Mouse (Mus musculus): Measurements from ENCODE around the gene Olfr432. TPM values are rescaled to one million over a fixed set of nuclear protein-coding genes. Genes with fewer than 3 reads are reported as not detected.

Gene Olfr432
- polyA plus RNA-seq, 1 experiment from 2014 or later, result not detected

- no peak for ATAC-seq (replicated peaks; ENCODE audit: insufficient number of reproducible peaks, insufficient read depth, low FRiP score, low read depth)
- Histone ChIP-seq H3K9ac (no peak overlapping the region), H3K4me2 (no peak overlapping the region), H3K4me1 (replicated peaks) (no peaks in the 10 kb centered on the region), H3K9me3 (replicated peaks) (no peaks in the 10 kb centered on the region), H3K27me3 (no peaks in the 10 kb centered on the region), H3K27ac (no peak overlapping the region), H3K4me3 (no peak overlapping the region), H3K36me3 (no peaks in the 10 kb centered on the region)
- 75% methylated on average over 4 of the region's 4 CpGs for WGBS
Observed at GRCm38 (mm10) chr1:174050532-174050931, 1.5 kb downstream of the Olfr432 start.

DNA sequence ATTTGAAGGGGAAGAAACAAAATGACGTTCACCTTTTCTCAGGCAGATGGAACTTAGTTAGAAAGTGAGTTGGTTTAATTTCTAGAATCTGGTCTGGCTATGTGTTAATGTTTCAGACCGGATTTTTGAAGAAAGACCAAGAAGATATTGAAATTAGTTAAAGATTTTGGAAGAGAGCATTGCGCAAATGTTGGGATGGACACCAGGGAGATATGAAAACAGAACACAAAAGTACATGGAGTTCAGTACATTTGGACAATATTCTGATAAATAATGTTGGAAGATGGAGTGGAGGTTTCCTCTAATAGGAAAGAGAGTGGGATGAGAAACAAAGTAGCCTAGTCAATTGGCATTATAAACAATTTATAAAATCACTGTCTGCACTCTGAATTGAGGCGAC is 2.5 kb downstream of the Olfr432 start:
- Histone ChIP-seq H3K4me1 (replicated peaks) (no peaks in the 10 kb centered on the region), H3K36me3 (no peaks in the 10 kb centered on the region), H3K27me3 (no peaks in the 10 kb centered on the region), H3K9ac (no peak overlapping the region), H3K27ac (no peak overlapping the region), H3K4me3 (no peak overlapping the region), H3K9me3 (replicated peaks) (no peaks in the 10 kb centered on the region), H3K4me2 (no peak overlapping the region)
- WGBS, result 79% methylated on average over 4 of the region's 4 CpGs
- ATAC-seq (replicated peaks; ENCODE audit: insufficient number of reproducible peaks, insufficient read depth, low FRiP score, low read depth), result no peak

DNA sequence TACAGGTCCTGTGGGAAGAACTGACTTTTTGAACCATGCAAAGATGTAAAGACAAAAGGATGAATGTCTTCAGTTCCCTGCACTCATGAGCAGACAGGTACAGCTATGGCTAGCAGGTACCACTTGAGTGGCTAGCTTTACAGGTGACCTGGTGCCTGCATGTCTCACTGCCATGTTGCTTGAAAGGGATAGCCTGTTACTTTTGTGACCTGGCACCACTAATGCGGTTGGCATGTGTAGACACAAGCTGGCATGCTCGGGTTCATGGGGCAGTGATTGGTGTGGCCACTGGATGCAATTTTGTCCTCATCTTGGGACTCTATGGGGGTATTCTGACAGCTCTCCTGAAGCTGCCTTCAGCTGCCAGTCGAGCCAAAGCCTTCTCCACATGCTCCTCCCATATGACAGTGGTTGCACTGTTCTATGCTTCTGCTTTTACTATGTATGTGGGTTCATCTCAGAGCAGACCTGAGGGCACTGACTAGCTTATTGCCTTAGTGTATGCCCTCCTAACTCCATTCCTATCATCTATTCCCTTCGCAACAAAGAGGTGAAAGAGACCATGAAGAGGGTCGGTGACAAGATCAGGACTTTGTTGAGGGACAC is 3.0 kb downstream of the Olfr432 start:
- H3K4me1 ChIP-seq (replicated peaks), result no peaks in the 10 kb centered on the region
- H3K27me3 ChIP-seq, result no peaks in the 10 kb centered on the region
- no peaks in the 10 kb centered on the region for H3K36me3 ChIP-seq
- no peak overlapping the region for H3K9ac ChIP-seq
- 76% methylated on average over 5 of the region's 5 CpGs for WGBS
- no peak overlapping the region for H3K4me2 ChIP-seq
- H3K4me3 ChIP-seq, result no peak overlapping the region
- ATAC-seq (replicated peaks; ENCODE audit: insufficient number of reproducible peaks, insufficient read depth, low FRiP score, low read depth), result no peak
- H3K27ac ChIP-seq, result no peak overlapping the region
- no peaks in the 10 kb centered on the region for H3K9me3 ChIP-seq (replicated peaks)

GRCm38 (mm10) chr1:174052981-174053380 is 4.0 kb downstream of the Olfr432 start:
- ATAC-seq (replicated peaks; ENCODE audit: insufficient number of reproducible peaks, insufficient read depth, low FRiP score, low read depth), result no peak
- 66% methylated on average over 3 of the region's 3 CpGs for WGBS
- Histone ChIP-seq H3K36me3 (no peaks in the 10 kb centered on the region), H3K9ac (no peak overlapping the region), H3K4me2 (no peak overlapping the region), H3K9me3 (replicated peaks) (no peaks in the 10 kb centered on the region), H3K27ac (no peak overlapping the region), H3K27me3 (no peaks in the 10 kb centered on the region), H3K4me1 (replicated peaks) (no peaks in the 10 kb centered on the region), H3K4me3 (no peak overlapping the region)

- no peaks in the 10 kb centered on the region for H3K36me3 ChIP-seq
- no peaks in the 10 kb centered on the region for H3K4me1 ChIP-seq (replicated peaks)
- no peak overlapping the region for H3K9ac ChIP-seq
- WGBS, result 76% methylated on average over 2 of the region's 2 CpGs
- H3K27ac ChIP-seq, result no peak overlapping the region
- H3K4me3 ChIP-seq, result no peak overlapping the region
- H3K27me3 ChIP-seq, result no peaks in the 10 kb centered on the region
- no peak overlapping the region for H3K4me2 ChIP-seq
- no peaks in the 10 kb centered on the region for H3K9me3 ChIP-seq (replicated peaks)
- ATAC-seq (replicated peaks; ENCODE audit: insufficient number of reproducible peaks, insufficient read depth, low FRiP score, low read depth), result no peak
Observed at GRCm38 (mm10) chr1:174055248-174055647, 6.2 kb downstream of the Olfr432 start.

DNA sequence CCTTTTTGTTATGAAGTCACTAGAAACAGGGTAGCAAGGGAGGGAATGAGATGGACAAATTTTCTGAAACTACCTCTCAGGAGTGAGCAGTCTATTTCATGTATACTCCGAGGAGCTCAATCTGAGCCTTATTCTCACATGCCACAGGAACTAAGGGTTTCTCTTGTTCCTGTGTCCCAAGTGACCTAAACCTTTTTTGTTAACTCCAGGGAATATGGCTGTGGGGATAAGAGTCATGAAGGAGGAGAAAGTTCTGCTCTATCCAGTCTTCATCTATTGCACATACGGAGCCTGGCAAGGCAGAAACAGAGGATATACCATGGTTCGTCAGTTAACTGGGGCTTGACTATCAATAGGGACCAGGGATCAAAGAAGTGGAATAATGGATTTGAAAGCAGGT is 17.3 kb downstream of the Olfr432 start, which contains the start of gene Olfr430:
Gene Olfr430, plus strand, starts transcription at position 301 of the 400 bp plus-strand sequence.
- no peaks in the 10 kb centered on the region for H3K36me3 ChIP-seq
- H3K4me1 ChIP-seq (replicated peaks), result no peaks in the 10 kb centered on the region
- ATAC-seq (replicated peaks; ENCODE audit: insufficient number of reproducible peaks, insufficient read depth, low FRiP score, low read depth), result no peak

DNA sequence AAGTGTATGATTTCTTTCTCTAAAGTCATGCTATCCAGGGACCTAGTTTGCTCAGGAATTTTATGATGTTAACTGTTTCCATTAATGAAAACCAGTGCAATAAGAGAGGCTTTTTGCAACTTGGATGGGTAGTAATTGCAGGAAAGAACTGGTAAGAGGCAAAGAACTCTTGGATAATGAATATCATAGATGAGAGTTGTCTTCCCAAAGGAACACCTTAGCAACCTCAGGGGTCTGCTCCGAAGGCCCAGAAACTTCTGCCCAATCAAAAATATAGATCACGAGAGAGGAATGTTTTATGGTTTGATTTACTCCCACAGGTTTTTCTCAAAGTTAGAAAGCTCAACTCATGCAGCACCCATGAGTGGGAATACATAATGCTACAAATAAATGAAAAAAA is 35.0 kb downstream of the Olfr432 start, which contains the start of gene Olfr429:
Gene Olfr429, plus strand, starts transcription at position 301 of the 400 bp plus-strand sequence.
- Histone ChIP-seq H3K9me3 (replicated peaks) (no peaks in the 10 kb centered on the region), H3K4me3 (no peak within 1 kb of the TSS), H3K36me3 (no peaks in the 10 kb centered on the region), H3K27ac (no peak within 1 kb of the TSS), H3K27me3 (no peaks in the 10 kb centered on the region), H3K4me2 (no peak within 1 kb of the TSS), H3K9ac (no peak within 1 kb of the TSS), H3K4me1 (replicated peaks) (no peaks in the 10 kb centered on the region)
- WGBS, result 82% methylated on average over 2 of the region's 2 CpGs
- no peak for ATAC-seq (replicated peaks; ENCODE audit: insufficient number of reproducible peaks, insufficient read depth, low FRiP score, low read depth)

More for the DNA sequence above, 17.3 kb downstream of the Olfr432 start, which contains the start of gene Olfr430:
- Histone ChIP-seq H3K4me3 (no peak within 1 kb of the TSS), H3K27me3 (no peaks in the 10 kb centered on the region), H3K9me3 (replicated peaks) (no peaks in the 10 kb centered on the region), H3K27ac (no peak within 1 kb of the TSS), H3K4me2 (no peak within 1 kb of the TSS), H3K9ac (no peak within 1 kb of the TSS)
- 85% methylated on average over 3 of the region's 3 CpGs for WGBS

DNA sequence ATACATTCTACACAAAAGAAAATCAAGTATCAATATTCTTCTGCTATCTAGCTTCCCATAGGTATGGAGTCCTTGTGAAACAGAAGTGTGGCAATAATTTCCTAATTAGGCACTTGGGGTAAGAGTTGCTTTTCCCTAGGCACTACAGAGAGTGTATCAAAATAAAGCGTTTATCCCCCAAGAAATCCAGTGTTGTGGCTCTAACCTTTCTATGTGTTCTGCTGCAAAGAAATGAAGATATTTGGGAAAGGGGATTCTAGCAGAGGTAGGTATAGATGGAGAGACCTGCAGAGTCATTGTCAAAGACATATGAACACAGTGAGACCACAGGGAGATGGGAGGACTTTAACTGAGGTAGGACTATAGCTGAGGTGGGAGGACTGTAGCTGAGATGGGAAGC is 47.6 kb downstream of the Olfr432 start, which contains the start of gene Olfr427:
Gene Olfr427, plus strand, starts transcription at position 301 of the 400 bp plus-strand sequence.
- Histone ChIP-seq H3K9ac (no peak within 1 kb of the TSS), H3K27me3 (no peaks in the 10 kb centered on the region), H3K4me1 (replicated peaks) (no peaks in the 10 kb centered on the region), H3K4me3 (no peak within 1 kb of the TSS), H3K36me3 (no peaks in the 10 kb centered on the region), H3K27ac (no peak within 1 kb of the TSS), H3K4me2 (no peak within 1 kb of the TSS), H3K9me3 (replicated peaks) (no peaks in the 10 kb centered on the region)
- WGBS, result 87% methylated on average over 1 of the region's 1 CpGs
- ATAC-seq (replicated peaks; ENCODE audit: insufficient number of reproducible peaks, insufficient read depth, low FRiP score, low read depth), result no peak

DNA sequence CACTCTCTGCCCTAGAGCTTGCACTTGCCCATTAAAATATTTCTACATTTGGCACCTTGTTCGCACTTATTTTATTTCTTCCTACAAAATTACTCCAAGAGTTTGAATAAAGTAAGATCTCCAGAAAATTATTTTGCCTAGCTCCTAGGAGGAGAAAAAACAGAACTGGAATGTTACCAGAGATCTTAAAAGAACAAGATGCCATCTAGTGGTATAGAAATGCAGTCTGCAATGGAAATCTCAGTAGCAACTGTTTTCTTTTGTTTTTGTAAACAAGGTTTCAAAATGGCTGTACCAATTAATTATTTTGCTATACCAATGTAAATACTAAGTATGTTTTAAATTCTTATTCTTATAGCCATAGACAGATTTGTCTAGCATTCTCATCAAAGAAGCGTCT is 54.7 kb downstream of the Olfr432 start:
- H3K9ac ChIP-seq, result no peak overlapping the region
- no peak for ATAC-seq (replicated peaks; ENCODE audit: insufficient number of reproducible peaks, insufficient read depth, low FRiP score, low read depth)
- no peaks in the 10 kb centered on the region for H3K9me3 ChIP-seq (replicated peaks)
- H3K4me2 ChIP-seq, result no peak overlapping the region
- no peaks in the 10 kb centered on the region for H3K27me3 ChIP-seq
- no peaks in the 10 kb centered on the region for H3K4me1 ChIP-seq (replicated peaks)
- H3K27ac ChIP-seq, result no peak overlapping the region
- WGBS, result 51% methylated on average over 2 of the region's 2 CpGs
- H3K4me3 ChIP-seq, result no peak overlapping the region
- H3K36me3 ChIP-seq, result no peaks in the 10 kb centered on the region

Other genes starting within 250 kb of the Olfr432 start
- 2.9 and 4.5 TPM in 2 replicates for gene Ifi211, start 136.2 kb upstream of the Olfr432 start, polyA plus RNA-seq (2015; fragmentation: Nextera tagmentation; extraction: Ambion mirVana)
- 4.4 and 7.2 TPM in 2 replicates for gene Mndal, start 106.7 kb upstream of the Olfr432 start, polyA plus RNA-seq (2015; fragmentation: Nextera tagmentation; extraction: Ambion mirVana)
- gene Ifi203, start 106.5 kb upstream of the Olfr432 start, polyA plus RNA-seq (2015; fragmentation: Nextera tagmentation; extraction: Ambion mirVana), result 1.6 and 2.3 TPM in 2 replicates
- 0.08 and 0.18 TPM in 2 replicates for gene Ifi202b, start 66.5 kb upstream of the Olfr432 start, polyA plus RNA-seq (2015; fragmentation: Nextera tagmentation; extraction: Ambion mirVana)
- 0.77 and 1.2 TPM in 2 replicates for gene Ifi205, start 17.4 kb upstream of the Olfr432 start, polyA plus RNA-seq (2015; fragmentation: Nextera tagmentation; extraction: Ambion mirVana)
- gene Olfr433, start 8.5 kb upstream of the Olfr432 start, polyA plus RNA-seq (2015; fragmentation: Nextera tagmentation; extraction: Ambion mirVana), result not detected in 2 replicates
- gene Olfr430, start 17.4 kb downstream of the Olfr432 start, polyA plus RNA-seq (2015; fragmentation: Nextera tagmentation; extraction: Ambion mirVana), result not detected in 2 replicates
- not detected in 2 replicates for gene Olfr429, start 35.1 kb downstream of the Olfr432 start, polyA plus RNA-seq (2015; fragmentation: Nextera tagmentation; extraction: Ambion mirVana)
- gene Olfr427, start 47.7 kb downstream of the Olfr432 start, polyA plus RNA-seq (2015; fragmentation: Nextera tagmentation; extraction: Ambion mirVana), result not detected in 2 replicates
- gene Olfr231, start 72.0 kb downstream of the Olfr432 start, polyA plus RNA-seq (2015; fragmentation: Nextera tagmentation; extraction: Ambion mirVana), result not detected in 2 replicates
- not detected in 2 replicates for gene Olfr424, start 82.3 kb downstream of the Olfr432 start, polyA plus RNA-seq (2015; fragmentation: Nextera tagmentation; extraction: Ambion mirVana)
- gene Olfr420, start 106.4 kb downstream of the Olfr432 start, polyA plus RNA-seq (2015; fragmentation: Nextera tagmentation; extraction: Ambion mirVana), result 0.18 TPM in 1 of 2 replicates, not detected in the other
- gene Spta1, start 123.6 kb downstream of the Olfr432 start, polyA plus RNA-seq (2015; fragmentation: Nextera tagmentation; extraction: Ambion mirVana), result 1.7 and 2.2 TPM in 2 replicates
- not detected in 2 replicates for gene Olfr419, start 202.9 kb downstream of the Olfr432 start, polyA plus RNA-seq (2015; fragmentation: Nextera tagmentation; extraction: Ambion mirVana)

Measured in heart, embryonic 15.5 days (tissue).